Mouse (Mus musculus): Measurements from ENCODE around the gene B4gat1.

The B4gat1 gene

GRCm38 (mm10) chr19:5060365-5061330, 22.0 kb downstream of the B4gat1 start:
- DNase-seq: no peak

- no peak for DNase-seq
These were observed 23.4 kb downstream of the B4gat1 start for GRCm38 (mm10) chr19:5062041-5062440.

- no peak for DNase-seq
These were observed 23.8 kb downstream of the B4gat1 start for GRCm38 (mm10) chr19:5062446-5062845.

- no peak for DNase-seq
These were observed 26.5 kb downstream of the B4gat1 start for GRCm38 (mm10) chr19:5065104-5065503.

- no peak for DNase-seq
These were observed 28.6 kb downstream of the B4gat1 start for GRCm38 (mm10) chr19:5067040-5067799.

- peak; percentile 47 for DNase-seq
These were observed 29.4 kb downstream of the B4gat1 start, which contains the start of gene Cd248 for GRCm38 (mm10) chr19:5067867-5068569. Cd248 (plus strand) TSS chr19:5068078.

- DNase-seq: no peak
These were observed 30.1 kb downstream of the B4gat1 start for GRCm38 (mm10) chr19:5068570-5069234.

DNA sequence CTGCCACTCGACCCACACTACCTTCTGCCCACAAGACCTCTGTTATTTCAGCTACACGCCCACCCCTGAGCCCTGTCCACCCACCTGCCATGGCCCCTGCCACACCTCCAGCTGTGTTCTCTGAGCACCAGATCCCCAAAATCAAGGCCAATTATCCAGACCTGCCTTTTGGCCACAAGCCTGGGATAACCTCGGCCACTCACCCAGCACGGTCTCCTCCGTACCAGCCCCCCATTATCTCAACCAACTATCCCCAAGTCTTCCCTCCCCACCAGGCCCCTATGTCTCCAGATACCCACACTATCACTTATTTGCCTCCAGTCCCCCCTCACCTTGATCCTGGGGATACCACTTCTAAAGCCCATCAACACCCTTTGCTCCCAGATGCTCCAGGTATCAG, 30.9 kb downstream of the B4gat1 start:
- DNase-seq: no peak

GRCm38 (mm10) chr19:5069978-5070377, 31.4 kb downstream of the B4gat1 start:
- DNase-seq: no peak

GRCm38 (mm10) chr19:5071077-5071476, 32.5 kb downstream of the B4gat1 start:
- DNase-seq: no peak

DNA sequence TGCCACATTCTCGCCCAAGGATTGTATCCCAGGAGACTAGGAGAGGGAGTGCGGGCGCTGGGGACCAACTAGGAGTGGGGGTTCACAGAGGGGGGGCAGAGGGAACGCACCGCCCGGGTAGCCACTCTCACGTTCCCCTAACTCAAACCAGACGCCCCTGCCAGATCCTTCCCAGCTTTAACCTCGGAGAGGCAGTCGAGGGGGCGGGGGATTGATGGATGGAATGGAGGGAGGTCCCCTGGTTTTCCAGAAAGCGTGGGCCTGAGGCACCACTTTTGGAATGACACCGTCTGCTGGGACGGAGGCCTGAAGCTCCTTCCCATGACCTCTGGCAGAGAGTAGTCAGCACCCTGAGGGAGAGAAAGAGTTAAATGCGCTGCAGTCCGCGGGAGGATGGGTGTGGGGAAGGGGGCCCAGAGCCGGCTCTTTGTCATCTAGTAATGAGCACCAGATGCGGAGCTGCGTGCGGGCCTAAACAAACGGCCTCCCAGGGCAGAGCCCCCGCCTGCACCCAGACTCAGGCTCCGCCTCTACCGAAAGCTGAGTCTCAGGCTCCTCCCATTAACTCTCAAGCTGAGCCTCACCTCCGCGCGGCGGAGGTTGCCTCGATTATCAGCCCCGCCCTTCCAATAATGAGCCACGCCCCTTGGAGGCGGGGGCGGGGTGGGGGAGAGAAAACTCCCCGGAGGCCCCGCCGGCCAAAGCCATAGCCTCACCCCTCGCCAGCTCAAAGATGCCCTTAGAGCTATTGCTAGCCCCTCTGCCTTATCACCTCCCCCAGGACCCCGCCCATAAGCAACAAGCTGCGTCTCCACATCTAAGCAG, 33.1 kb downstream of the B4gat1 start:
- DNase-seq: peak; percentile 77

DNA sequence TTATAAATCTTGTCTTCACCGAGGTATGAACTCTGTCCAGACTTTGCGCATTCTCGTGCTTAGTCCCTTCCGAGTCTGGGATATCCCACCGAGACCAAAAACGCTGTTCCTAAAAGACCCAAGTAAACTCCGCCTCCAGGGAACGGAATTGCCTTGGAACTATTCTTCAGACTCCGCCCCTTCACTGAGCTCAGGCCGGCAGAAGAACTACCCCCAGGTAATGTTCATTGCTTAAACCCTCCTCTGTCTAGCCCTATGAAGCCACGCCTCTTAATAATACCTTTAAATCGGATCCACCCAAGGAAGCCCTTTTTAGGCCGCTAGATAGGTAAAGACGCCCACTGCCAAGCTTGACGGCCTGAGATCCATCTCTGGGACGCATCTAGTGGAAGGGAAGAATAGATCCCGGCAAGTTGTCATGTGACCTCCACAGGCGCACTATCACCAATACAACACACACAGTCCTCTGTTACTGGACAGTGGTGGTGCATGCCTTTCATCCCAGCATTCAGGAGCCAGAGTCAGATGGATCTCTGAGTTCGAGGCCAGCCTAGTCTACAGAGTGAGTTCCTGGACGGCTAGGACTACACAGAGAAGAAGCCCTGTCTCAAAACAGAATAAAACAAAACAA, 33.9 kb downstream of the B4gat1 start:
- peak; percentile 22 for DNase-seq

DNA sequence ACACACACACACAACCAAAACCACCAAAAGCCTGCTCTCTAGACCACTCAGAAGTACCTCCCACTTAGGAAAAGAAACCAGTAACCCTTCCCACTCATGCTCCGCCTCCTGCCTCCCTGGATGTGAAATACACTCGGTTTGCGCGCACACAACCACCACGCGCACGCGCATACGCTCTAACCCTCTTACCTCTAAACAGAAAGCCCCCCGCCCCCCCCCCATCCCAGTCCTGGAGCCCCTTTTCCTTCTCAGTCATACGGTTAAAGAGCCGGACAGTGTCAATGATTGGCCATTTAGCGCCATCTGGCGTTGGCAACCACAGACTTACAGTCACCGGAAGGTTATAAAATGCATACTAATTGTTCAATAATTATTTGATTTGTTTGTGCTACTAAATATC, 34.4 kb downstream of the B4gat1 start:
- peak; percentile 72 for DNase-seq

GRCm38 (mm10) chr19:5073518-5073917, 34.9 kb downstream of the B4gat1 start:
- no peak for DNase-seq

GRCm38 (mm10) chr19:5079279-5079678, 40.7 kb downstream of the B4gat1 start:
- DNase-seq: no peak

GRCm38 (mm10) chr19:5082005-5082404, 43.4 kb downstream of the B4gat1 start:
- no peak for DNase-seq

DNA sequence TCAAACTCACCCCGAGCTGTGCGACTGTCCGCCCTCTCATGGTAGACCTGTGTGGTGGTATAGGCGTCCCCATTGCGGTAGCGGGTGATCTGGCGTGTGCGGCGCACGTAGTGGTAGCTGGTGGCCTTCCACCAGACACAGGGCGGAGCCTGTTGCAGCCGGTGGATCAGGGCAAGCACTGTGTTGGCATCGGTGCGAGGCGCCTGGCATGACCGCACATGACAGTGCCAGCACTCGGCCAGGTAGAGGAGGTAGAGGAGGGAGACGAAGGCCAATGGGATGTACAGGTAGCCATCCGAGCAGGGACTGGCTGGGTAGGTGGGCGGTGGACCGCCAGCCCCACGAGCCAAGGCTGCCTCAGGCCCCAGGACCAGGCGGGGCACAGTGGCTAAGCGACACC, 44.0 kb downstream of the B4gat1 start:
- no peak for DNase-seq

DNA sequence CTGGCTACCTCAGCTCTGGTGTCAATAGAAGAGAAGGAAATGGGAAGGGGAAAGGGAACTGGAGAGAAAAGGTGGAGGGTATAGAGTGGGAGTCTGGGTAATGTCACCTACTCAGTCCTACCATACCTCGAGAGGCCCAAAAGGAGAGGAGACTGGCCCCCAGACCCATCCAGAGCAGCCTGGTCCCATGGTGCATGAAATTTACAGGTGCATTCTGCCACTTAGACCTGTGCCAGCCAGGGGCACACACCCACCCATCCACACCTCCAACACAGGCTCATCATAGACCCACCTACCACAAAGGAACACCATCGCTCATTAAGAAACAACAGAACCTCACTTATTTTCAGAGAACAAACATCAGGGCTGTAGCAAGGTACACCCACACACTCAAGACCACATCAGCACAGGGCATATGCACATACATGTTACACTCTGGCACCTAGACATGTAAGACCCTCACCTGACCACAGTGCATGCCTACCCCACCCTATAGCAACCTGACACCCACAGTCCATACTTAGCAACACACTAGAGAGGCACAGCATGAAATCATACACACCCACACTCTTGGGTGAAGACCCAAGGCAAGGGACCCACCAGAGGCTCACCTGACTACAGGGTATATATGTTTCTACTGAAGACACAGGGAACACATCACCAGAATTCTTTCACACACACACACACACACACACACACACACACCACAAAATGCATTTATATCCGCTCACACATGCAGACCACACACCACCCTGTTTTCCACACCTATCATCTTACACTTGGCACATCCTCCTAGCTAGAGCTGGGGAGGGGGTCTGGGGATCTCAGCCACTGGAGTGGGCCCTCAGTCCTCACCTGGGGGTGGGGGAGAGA, 45.6 kb downstream of the B4gat1 start:
- no peak for DNase-seq

- no peak for DNase-seq
These were observed 46.2 kb downstream of the B4gat1 start for GRCm38 (mm10) chr19:5084834-5085144.

GRCm38 (mm10) chr19:5085145-5085863, 46.7 kb downstream of the B4gat1 start, which contains the start of gene Tmem151a:
Tmem151a (minus strand) TSS chr19:5085531.
- DNase-seq: peak; percentile 67
